Mouse (Mus musculus) heart, adult 2 months (tissue): Measurements from ENCODE around the gene Gnaq.

Experiments used
- CTCF ChIP-seq: fragments of 200-600 bp; IDR thresholded peaks from 2 replicates; pipeline ENCODE4 v1.8.1; 2022; ENCODE audit warnings: antibody characterized with exemption, mild to moderate bottlenecking, moderate library complexity
- EP300 ChIP-seq: fragments of 200-500 bp; IDR thresholded peaks from 2 replicates; pipeline ENCODE4 v1.6.1; 2011; ENCODE audit warnings: low read depth, low read length, control low read depth; ENCODE audit not compliant: insufficient read depth
- POLR2A ChIP-seq: fragments of 200-500 bp; IDR thresholded peaks from 2 replicates; pipeline ENCODE4 v1.6.1; 2011; ENCODE audit warnings: mild to moderate bottlenecking, low read depth, low read length, control low read depth; ENCODE audit not compliant: insufficient read depth

- no peak for TF ChIP-seq CTCF
- TF ChIP-seq EP300, result no peak
- TF ChIP-seq POLR2A, result no peak
These were observed 82.3 kb downstream of the Gnaq start for GRCm38 (mm10) chr19:16214946-16215345.
